Mouse (Mus musculus) adrenal gland, postnatal 36 days (tissue): ENCODE measurements around the gene Psmb9. TPM values are rescaled to one million over a fixed set of nuclear protein-coding genes. Genes with fewer than 3 reads are reported as not detected.
A peak's percentile ranks its signal among the peaks of the same experiment; 100 is the strongest.

ENCODE experiments used
- DNase-seq, 2 experiments: peaks; one replicate each; pipeline ENCODE4 v3.0.0; 2021; ENCODE audit warnings: mixed read lengths in 1 of 2
- total RNA-seq, 2 experiments: library from RNA; stranded (reverse); gene quantifications; 2 replicates each; pipeline ENCODE4 v1.2.3; 2021

Gene Psmb9
- total RNA-seq, 2 experiments from 2014 or later = 11.2 to 18.8 TPM

DNA sequence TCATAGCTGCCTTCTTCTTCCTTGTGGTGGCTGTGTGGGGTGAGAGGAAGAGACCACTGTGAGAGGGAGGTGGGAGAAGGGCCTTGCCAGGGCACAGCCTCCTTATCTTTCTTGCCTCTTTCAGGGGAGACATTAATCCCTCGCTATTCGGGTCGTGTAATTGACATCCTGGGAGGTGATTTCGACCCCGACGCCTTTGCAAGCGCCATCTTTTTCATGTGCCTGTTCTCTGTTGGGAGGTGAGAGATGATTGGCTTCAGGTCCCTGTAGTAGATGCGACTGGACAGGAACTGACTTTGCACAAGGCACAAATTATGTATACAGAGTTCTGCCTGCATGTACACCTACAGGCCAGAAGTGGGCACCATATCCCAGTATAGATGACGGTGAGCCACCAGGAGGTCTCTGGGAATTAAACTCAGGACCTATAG lies 18.2 kb upstream of the Psmb9 start:
- DNase-seq = peak in 1 of 2 experiments; percentile 41

DNA sequence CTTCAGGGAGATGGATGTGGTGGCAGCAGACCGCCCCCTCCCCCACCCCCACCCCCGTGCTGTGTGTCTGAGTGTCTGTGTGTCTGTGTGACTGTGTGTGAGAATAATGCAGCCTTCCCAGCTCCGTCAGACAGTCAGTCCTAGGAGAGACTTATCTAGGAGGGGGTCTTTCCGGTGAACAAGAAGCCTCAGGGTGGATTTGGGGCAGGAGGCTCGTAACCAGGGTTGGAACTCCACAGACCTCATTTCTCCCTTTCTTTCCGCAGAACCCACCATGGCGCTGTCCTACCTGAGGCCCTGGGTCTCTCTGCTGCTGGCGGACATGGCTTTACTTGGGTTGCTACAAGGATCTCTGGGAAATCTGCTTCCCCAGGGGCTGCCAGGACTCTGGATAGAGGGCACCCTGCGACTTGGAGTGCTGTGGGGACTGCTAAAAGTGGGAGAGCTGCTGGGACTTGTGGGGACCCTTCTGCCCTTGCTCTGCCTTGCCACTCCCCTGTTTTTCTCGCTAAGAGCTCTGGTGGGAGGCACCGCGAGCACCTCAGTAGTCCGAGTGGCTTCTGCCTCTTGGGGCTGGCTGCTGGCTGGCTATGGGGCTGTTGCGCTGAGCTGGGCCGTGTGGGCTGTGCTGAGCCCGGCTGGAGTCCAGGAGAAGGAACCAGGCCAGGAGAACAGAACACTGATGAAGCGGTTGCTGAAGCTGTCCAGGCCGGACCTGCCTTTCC lies 17.6 kb upstream of the Psmb9 start:
- peak in 1 of 2 experiments; percentile 56 for DNase-seq

DNA sequence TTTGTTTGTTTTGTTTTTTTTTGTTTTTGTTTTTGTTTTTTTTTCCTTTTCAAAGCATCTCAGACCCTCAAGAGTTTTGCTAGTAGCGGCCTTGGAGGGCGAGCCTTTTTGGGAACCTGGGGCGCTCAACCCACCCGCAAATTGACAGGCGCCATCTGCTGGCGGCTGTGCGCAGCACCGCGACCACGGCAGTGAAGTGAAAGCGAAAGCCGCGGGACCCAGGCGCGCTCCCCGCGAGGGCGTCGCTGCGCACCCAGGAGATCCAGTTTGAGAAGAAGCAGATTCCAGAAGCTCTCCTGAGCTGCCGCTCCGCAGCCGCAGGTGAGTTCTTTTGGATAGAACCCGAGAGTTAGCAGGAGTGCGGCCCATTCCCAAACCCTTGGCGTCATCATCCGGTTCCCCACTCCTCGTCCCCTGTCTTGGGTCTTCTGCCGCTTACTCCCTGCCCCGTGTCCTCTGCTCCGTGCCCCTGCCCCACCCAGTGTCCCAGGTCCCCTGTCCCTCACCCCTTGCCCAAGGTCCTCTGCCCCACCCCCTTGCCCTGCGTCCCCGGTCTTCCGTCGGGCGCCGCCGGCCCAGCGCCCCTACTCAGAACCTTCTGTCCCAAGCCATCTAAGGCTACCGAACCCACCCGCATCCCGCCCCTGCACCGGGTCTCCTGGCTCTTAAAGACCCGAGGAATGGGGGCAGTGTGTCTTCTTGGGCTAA lies 16.9 kb upstream of the Psmb9 start:
- peak; percentile 91 to 94 for DNase-seq

DNA sequence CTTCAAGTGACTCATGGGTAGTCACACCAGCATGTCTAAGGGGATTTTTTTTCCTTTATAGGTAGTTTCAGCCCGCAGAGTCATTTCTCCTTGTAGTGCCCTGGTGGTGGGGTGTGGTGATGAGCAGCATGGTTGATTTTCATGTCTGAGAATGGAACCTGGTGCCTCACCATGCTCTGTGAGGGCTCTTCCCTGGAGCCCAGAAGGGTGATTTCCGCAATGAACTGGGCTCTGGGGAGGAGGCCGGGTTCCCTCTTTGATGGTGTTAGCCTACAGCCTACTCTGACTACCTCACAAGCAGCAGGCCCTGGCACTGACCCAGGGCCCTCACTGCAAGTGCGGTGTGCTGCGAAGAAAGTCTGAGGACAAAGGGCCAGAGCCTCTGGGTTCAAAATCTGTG lies 15.9 kb upstream of the Psmb9 start, which contains the start of gene Tap2:
Gene Tap2 (plus strand): TSS at position 84 of the 400 bp plus-strand sequence.
- peak in 1 of 2 experiments; percentile 44 for DNase-seq

DNA sequence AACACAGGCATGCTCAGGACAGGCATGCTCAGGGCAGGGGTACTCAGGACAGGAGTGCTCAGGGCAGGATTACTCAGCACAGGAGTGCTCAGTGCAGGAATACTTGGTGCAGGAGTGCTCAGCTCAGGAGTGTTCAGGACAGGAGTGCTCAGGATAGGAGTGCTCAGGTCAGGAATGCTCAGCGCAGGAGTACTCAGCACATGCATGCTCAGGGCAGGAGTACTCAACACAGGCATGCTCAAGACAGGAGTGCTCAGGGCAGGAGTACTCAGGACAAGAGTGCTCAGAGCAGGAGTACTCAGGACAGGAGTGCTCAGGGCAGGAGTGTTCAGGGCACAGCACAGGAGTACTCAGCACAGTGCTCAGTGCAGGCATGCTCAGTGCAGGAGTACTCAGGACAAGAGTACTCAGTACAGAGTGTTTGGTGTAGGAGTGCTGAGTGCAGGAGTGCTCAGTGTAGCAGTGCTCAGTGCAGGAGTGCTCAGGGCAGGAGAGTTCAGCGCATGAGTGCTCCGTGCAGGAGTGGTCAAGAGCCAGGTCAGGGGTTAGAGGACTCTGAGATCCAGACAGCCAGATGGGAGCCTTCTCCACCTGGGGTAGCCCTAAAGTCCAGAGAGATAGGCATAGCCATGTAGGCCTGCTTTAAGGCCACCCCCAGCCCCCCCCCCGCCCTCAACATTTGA lies 15.3 kb upstream of the Psmb9 start:
- no peak for DNase-seq

DNA sequence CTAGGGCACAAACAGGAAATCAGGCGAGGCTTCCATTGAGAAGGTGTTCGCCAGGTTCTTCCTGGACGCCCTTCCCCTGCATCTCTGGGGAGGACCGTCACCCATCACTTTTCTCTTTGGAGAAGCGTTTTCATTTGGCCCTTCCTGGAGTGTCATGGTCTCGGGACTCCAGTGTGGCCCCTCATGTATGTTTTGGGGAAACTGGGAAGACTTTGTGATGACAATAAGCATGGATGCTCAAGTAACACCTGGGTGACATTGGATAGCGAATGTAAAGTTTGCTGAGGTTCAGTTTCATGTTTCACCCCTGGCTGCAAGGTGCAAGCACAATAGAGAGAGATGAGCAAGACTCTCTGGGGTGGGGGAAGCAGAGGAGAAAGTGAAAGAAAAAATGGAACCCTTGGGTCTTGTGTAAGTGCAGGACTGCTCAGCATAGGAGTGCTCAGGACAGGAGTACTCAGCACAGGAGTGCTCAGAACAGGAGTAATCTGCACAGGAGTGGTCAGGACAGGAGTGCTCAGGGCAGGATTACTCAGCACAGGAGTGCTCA lies 14.0 kb upstream of the Psmb9 start:
- DNase-seq = no peak

DNA sequence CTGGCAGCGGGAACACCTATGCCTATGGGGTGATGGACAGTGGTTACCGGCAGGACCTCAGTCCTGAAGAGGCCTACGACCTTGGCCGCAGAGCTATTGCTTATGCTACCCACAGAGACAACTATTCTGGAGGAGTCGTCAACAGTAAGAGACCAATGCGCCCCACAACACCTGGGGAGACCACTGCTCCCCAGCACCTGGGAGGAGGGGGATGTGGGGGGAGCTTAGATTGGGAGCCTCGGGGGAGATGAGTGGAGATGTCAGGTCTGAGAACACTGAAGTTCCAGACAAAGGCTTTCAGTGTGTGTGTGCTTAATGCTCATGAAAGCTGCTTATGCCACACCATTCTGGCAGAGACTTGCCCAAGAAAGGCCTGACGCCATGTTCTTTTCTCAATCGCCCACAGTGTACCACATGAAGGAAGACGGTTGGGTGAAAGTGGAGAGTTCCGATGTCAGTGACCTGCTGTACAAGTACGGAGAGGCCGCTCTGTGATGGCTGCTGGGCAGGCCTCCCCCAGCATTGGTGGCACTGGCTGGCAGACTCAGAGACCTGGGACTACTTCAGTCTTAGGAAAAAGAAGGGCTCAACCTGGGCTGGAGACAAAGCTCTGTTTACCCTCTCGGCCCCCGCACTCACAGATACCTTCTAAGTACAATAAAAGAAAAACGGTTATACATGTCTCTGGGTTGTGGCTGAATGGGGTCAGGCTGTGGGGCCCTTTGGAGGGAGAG lies 13.4 kb upstream of the Psmb9 start:
- DNase-seq = no peak

DNA sequence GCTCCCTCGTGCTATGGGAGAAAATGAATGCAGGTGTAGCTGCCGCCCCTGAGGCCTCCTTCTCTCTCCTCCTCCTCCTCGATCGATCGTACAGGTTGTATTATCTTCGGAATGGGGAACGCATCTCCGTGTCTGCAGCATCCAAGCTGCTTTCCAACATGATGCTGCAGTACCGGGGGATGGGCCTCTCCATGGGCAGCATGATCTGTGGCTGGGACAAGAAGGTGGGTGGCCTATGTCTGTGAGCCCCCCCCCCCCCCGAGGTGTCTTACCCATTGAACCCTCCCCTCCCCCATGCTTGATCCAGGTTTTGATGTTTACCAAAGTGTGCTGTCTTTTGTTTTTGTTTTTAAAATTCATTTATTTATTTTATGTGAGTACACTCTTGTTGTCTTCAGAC lies 12.5 kb upstream of the Psmb9 start:
- DNase-seq = no peak

DNA sequence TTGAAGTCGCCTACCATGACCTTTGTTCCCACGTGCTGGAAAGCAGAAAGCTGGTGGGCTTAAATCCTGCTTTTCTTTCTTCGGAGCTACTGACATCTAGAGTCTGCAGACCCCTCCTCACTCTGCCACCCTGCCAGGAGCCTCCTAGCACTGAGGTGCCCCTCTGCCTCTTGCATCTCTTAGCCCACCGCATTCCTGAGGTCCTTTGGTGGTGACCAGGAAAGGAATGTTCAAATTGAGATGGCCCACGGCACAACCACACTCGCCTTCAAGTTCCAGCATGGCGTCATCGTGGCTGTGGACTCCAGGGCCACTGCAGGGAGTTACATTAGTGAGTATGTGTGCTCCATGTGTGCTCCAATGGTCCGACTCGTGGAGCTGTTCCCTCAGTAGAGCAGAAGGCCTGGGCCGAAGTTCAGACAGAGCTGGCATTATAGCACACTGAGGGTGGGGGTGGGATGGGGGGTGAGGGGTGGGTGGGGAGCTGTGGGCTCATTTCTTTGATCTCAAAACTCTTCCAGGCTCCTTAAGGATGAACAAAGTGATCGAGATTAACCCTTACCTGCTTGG lies 11.6 kb upstream of the Psmb9 start:
- no peak for DNase-seq

DNA sequence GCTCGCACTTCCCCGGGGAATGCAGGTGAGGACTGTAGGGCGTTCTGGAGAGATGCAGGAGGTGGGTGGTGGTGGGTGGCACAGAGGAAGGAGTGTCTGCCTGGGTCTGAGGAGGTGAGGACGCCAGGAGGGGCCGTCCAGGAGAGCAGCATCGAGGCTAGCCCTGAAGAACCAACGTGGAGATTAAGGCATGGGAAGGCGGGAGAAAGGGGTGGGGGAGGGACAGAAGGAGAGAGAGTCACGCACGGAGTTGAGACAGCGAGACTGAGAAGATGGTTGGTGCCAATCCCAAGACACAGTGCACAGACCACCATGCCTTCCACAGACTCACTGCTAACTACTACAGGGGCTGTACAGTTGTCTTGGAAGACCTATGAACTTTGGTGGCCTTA lies 11.0 kb upstream of the Psmb9 start:
- no peak for DNase-seq

DNA sequence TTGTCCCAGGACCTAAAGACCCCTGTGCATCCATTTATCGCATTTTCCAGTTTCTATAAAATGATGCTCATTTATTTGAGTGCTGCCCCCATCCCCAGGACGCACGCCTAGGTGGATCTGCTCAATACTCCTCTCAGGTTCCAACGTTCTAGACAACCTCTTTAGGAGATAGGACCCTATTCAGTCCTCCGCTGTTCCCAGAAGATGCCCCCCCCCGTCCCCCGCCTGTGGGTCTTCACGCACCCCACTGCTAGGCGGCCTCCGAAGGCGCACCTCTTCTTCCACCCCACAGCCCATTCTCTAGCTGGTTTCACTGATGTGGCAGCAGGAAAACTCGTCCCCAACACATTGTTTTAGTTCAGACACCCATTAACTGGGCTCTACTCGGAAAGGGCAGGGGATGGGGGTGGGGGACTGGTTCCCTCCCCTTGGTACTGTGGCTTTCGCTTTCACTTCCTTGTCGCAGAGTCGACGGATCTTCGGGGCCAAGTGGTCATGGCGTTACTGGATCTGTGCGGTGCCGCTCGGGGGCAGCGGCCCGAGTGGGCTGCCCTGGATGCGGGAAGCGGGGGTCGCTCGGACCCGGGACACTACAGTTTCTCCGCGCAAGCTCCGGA lies 10.4 kb upstream of the Psmb9 start:
- DNase-seq = peak; percentile 63 to 85

DNA sequence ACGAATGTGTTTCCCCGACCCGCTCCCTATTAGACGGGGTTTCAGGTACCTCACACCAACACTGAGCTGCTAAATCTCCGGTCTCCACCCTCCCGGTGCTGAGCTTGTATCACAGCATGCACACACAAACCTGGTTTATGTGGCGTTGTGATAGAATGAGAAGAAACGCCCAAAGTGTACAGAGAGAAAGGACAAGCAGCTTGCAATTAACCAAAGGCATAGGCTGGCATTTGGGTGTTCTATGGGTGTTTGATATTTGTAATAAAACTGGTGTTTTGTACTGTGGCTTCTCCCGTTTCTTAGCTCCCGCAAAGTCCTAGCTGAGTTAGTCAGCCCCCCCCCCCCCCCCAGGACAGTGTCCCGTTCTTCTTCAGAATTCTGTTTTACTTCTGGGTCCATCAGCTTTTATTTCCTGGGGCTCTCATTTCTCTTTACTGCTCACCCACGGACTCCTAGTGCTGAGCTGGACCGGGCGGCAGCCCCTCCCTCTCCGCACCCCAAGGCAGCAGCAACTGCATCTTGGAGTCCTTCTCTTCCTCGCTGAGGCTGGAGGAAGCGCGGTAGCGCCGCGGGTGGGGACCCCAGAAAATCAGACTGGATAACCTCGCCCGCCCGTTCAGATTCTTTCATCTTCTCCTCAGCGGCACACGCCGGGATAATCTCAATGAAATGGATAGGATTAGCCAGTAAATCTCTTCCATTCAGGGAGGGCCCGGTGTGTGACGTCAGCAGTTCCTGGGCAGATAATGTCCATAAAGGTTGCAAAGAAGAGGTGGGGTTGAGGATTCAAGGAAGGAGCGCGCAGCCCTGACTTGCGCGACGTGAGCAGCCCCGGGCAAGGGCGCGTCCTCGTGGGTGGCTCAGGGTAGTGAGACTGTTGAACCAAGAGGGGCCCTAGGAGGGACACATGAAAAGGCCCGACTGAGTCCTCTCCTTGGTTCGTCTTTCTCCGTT lies 9.7 kb upstream of the Psmb9 start, which contains the start of gene Psmb8:
Gene Psmb8 (plus strand): TSS at position 781 of the 954 bp plus-strand sequence.
- DNase-seq = peak; percentile 95

DNA sequence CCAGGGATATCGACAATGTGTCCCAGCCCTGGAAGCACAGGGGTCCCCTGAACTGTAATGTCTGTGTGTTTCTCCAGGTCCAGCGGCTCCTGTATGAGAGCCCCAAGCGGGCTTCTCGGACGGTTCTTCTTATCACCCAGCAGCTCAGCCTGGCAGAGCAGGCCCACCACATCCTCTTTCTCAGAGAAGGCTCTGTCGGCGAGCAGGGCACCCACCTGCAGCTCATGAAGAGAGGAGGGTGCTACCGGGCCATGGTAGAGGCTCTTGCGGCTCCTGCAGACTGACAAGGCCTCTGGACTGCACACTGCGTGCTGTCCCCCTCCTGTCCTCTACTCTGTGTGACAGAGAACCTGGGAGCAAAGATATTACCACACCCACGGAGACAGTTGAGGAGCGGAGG lies 8.9 kb upstream of the Psmb9 start:
- no peak for DNase-seq

DNA sequence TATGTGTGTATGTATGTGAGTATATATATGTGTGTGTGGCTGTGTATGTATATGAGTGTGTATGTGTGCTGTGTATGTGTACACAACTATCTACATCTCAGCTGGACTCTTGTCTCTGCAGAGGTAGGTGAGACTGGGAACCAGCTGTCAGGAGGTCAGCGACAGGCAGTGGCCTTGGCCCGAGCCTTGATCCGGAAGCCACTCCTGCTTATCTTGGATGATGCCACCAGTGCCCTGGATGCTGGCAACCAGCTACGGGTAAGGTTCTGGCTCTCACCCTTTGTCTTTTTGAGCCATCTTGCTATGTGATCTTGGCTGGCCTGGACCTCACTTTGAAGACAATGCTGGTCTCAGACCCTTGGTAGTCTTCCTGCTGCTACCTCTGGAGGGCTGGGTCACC lies 7.2 kb upstream of the Psmb9 start:
- no peak for DNase-seq

DNA sequence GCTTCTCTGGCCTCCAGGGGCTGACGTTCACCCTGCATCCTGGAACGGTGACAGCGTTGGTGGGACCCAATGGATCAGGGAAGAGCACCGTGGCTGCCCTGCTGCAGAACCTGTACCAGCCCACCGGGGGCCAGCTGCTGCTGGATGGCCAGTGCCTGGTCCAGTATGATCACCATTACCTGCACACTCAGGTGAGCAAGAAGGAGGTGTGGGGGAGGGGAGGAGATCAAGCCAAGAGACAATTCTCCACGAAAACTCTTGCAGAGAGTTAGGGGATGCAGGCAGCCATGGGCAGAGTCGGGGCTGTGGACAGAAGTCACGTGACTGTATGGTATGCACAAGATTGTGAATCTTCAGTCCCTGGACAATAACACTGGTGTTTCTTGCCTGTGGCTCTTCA lies 5.9 kb upstream of the Psmb9 start:
- no peak for DNase-seq

DNA sequence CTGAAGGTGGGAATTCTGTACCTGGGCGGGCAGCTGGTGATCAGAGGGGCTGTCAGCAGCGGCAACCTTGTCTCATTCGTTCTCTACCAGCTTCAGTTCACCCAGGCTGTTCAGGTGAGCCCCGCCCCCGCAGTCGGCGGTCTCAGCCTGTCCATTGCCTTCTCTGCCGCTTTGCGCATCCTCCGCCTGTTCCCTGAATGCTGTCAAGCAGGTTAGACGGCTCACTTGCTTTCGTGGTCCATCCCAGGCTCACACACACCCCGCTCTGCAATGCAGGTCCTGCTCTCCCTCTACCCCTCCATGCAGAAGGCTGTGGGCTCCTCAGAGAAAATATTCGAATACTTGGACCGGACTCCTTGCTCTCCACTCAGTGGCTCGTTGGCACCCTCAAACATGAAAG lies 5.3 kb upstream of the Psmb9 start:
- DNase-seq = no peak

DNA sequence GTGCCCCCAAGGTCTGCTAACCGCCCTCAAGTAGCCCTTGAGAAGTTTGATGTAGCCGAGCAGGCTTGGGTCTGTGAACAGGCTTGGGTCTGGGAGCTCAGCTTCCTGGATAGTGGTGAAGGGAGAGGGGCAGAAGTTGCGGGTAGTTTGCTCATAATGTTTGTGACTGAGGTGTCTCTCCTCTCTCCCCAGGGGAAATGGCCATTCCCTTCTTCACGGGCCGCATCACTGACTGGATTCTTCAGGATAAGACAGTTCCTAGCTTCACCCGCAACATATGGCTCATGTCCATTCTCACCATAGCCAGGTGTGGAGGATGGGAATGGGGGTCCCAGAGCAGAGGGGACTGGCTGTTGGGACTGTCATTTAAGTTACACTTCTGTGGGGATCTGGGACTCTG lies 1.4 kb upstream of the Psmb9 start:
- DNase-seq = no peak

DNA sequence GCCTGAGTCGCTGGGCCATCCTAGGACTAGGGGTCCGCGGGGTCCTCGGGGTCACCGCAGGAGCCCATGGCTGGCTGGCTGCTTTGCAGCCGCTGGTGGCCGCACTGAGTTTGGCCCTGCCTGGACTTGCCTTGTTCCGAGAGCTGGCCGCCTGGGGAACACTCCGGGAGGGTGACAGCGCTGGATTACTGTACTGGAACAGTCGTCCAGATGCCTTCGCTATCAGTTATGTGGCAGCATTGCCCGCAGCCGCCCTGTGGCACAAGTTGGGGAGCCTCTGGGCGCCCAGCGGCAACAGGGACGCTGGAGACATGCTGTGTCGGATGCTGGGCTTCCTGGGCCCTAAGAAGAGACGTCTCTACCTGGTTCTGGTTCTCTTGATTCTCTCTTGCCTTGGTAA lies 446 bp upstream of the Psmb9 start:
- DNase-seq = peak; percentile 62 to 64

DNA sequence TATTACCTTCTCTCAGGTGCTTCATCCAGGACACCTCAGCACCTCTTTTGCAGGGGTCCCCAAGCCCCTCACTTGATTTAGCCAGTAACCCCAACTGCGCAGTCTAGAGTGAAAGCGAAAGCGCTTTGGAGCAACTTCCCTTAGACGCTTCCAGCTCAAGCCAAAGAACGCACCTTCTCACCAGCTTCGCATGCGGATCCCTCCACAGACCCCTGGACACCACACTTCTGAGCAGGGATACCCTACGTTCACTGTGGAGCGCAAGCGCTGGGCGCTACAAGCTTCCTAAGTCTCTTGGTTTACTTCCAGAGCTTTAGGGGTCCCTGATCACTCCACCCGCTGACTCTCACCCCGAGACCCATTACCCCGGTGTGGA lies 691 bp downstream of the Psmb9 start:
- no peak for DNase-seq

DNA sequence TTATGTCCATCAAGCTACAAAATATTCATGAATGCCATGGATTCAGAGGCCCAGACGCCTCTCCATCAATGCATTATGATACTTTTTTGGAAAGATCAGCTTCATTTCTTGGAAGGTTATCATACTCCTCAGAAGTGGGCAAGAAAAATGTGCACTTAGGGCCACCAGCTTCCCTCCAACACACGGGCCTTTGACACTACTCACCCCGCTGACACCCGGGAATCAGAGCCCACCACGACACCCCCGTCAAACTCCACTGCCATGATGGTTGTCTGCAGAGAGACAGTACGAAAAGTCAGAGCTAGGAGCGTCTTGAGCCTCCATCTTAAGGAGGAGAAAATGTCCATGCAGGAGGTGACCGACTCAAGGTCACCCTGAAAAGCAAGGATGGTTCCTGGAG lies 2.0 kb downstream of the Psmb9 start:
- DNase-seq = no peak
